Mouse (Mus musculus) bone marrow, adult 2 months (tissue): ENCODE data around the gene Ntn1.

Experiments
- CTCF ChIP-seq: fragments of 200-500 bp; IDR thresholded peaks from 2 replicates; pipeline ENCODE4 v1.5.1; 2011; ENCODE audit warnings: low read length, control low read depth; ENCODE audit not compliant: control insufficient read depth, insufficient read depth
- POLR2A ChIP-seq: fragments of 200-500 bp; IDR thresholded peaks from 2 replicates; pipeline ENCODE4 v1.6.1; 2011; ENCODE audit warnings: low read depth, mild to moderate bottlenecking, control low read depth, low read length, borderline replicate concordance; ENCODE audit not compliant: control insufficient read depth

DNA sequence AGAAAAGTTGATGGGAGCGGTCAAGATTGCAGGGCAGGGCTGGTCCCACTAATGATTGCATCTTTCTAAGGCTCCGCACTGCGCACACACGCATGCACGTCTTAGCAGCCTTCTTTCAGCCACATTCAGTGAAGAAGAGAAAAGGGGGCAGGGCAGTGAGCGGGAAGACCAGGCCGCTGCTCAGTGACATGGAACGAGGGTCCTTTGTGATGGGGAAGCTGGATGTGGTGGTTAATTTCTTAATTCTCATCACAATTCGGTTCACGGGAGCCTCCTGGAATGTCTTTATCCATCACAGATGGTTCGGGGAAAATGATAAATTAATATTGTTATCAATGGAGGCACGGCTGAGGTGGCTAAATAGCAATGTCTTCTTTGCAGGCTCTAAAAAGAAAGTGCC is 126.8 kb downstream of the Ntn1 start:
- TF ChIP-seq CTCF (no peak), POLR2A (no peak)
